Mouse (Mus musculus): ENCODE results near the gene Pigc. TPM values are rescaled to one million over a fixed set of nuclear protein-coding genes. Genes with fewer than 3 reads are reported as not detected.
A peak's percentile ranks its signal among the peaks of the same experiment; 100 is the strongest.

The Pigc gene
- total RNA-seq, 2 experiments from 2014 or later: 17.2 to 19.4 TPM

GRCm38 (mm10) chr1:162004518-162004780 lies 35.5 kb downstream of the Pigc start:
- intact Hi-C loops (cut with DNase I; ENCODE audit: low total_unique reads): loop anchor here (5.0 kb wide), 1 partner anchor 308 kb away; no protein-coding TSS in a partner anchor
- DNase-seq: peak; percentile 10

GRCm38 (mm10) chr1:162004821-162005770 lies 36.1 kb downstream of the Pigc start:
- peak; percentile 61 for DNase-seq

GRCm38 (mm10) chr1:162006109-162006508 lies 37.1 kb downstream of the Pigc start:
- no peak for DNase-seq
- intact Hi-C loops (cut with DNase I; ENCODE audit: low total_unique reads): no loop called here

More at GRCm38 (mm10) chr1:162004821-162005770, 36.1 kb downstream of the Pigc start:
- intact Hi-C loops (cut with DNase I; ENCODE audit: low total_unique reads): loop anchor here (5.0 kb wide), 1 partner anchor 307 kb away; no protein-coding TSS in a partner anchor

- no peak for DNase-seq
- intact Hi-C loops (cut with DNase I; ENCODE audit: low total_unique reads): no loop called here
These were observed 39.2 kb downstream of the Pigc start for GRCm38 (mm10) chr1:162008208-162008607.

- DNase-seq: no peak
- intact Hi-C loops (cut with DNase I; ENCODE audit: low total_unique reads): no loop called here
These were observed 39.7 kb downstream of the Pigc start for GRCm38 (mm10) chr1:162008631-162009067.

GRCm38 (mm10) chr1:162009086-162009485 lies 40.1 kb downstream of the Pigc start:
- no peak for DNase-seq
- intact Hi-C loops (cut with DNase I; ENCODE audit: low total_unique reads): no loop called here

- DNase-seq: no peak
- intact Hi-C loops (cut with DNase I; ENCODE audit: low total_unique reads): no loop called here
These were observed 42.7 kb downstream of the Pigc start for GRCm38 (mm10) chr1:162011523-162012245.

- DNase-seq: no peak
- intact Hi-C loops (cut with DNase I; ENCODE audit: low total_unique reads): no loop called here
These were observed 44.6 kb downstream of the Pigc start for GRCm38 (mm10) chr1:162013561-162013960.

- DNase-seq: no peak
- intact Hi-C loops (cut with DNase I; ENCODE audit: low total_unique reads): no loop called here
These were observed 46.4 kb downstream of the Pigc start for GRCm38 (mm10) chr1:162015247-162015862.

- intact Hi-C loops (cut with DNase I; ENCODE audit: low total_unique reads): no loop called here
These were observed 48.0 kb downstream of the Pigc start for GRCm38 (mm10) chr1:162016982-162017381.

GRCm38 (mm10) chr1:162017975-162018600 lies 49.1 kb downstream of the Pigc start:
- no peak for DNase-seq
- intact Hi-C loops (cut with DNase I; ENCODE audit: low total_unique reads): no loop called here

More at GRCm38 (mm10) chr1:162016982-162017381, 48.0 kb downstream of the Pigc start:
- DNase-seq: no peak

- DNase-seq: no peak
- intact Hi-C loops (cut with DNase I; ENCODE audit: low total_unique reads): no loop called here
These were observed 49.6 kb downstream of the Pigc start for GRCm38 (mm10) chr1:162018601-162018977.

- intact Hi-C loops (cut with DNase I; ENCODE audit: low total_unique reads): no loop called here
- no peak for DNase-seq
These were observed 51.3 kb downstream of the Pigc start for GRCm38 (mm10) chr1:162020303-162020731.

GRCm38 (mm10) chr1:162020766-162021165 lies 51.8 kb downstream of the Pigc start:
- intact Hi-C loops (cut with DNase I; ENCODE audit: low total_unique reads): no loop called here
- no peak for DNase-seq

Other genes with a start within 250 kb of the Pigc start
- gene Fasl, start 180.7 kb upstream of the Pigc start, total RNA-seq (2021): not detected
- 10 to 100 TPM in 1 of 2 experiments, 1 to 10 TPM in 1; 8.1 to 10.3 TPM for gene Suco, start 92.5 kb upstream of the Pigc start, total RNA-seq (2021)
- gene 4930558K02Rik, start 10.4 kb downstream of the Pigc start, total RNA-seq (2021): not detected

Data from gastrocnemius, postnatal 14 days (tissue).